Mouse (Mus musculus): ENCODE results near the gene Vps37b.

The Vps37b gene

GRCm38 (mm10) chr5:123974616-123975111 is 57.4 kb downstream of the Vps37b start:
- Histone ChIP-seq H3K36me3 (ENCODE audit: insufficient read depth, low read length) (no peaks in the 10 kb centered on the region), H3K4me1 (replicated peaks; ENCODE audit: low read depth, low read length) (peaks cover 66% of the 10 kb centered on the region), H3K27me3 (ENCODE audit: insufficient read depth, low read length) (peaks cover 31% of the 10 kb centered on the region), H3K9me3 (ENCODE audit: low read length) (no peaks in the 10 kb centered on the region), H3K4me3 (replicated peaks; ENCODE audit: low read length) (no peak overlapping the region; the same call in 1 of the 2 replicates)
- no peak for TF ChIP-seq NANOG (IDR thresholded peaks at IDR 0.05; ENCODE audit: borderline replicate concordance, low read length)
- TF ChIP-seq CTCF (conservative IDR thresholded peaks at IDR 0.05; ENCODE audit: low read length): no peak
- TF ChIP-seq POU5F1 (IDR thresholded peaks at IDR 0.05; ENCODE audit: borderline replicate concordance, low read length): no peak

- peaks cover 60% of the 10 kb centered on the region for H3K4me1 ChIP-seq (replicated peaks; ENCODE audit: low read depth, low read length)
- peak overlapping the region; percentile 87 for H3K4me3 ChIP-seq (replicated peaks; ENCODE audit: low read length)
- no peaks in the 10 kb centered on the region for H3K9me3 ChIP-seq (ENCODE audit: low read length)
- TF ChIP-seq CTCF (conservative IDR thresholded peaks at IDR 0.05; ENCODE audit: low read length) (no peak), NANOG (IDR thresholded peaks at IDR 0.05; ENCODE audit: borderline replicate concordance, low read length) (no peak), POU5F1 (IDR thresholded peaks at IDR 0.05; ENCODE audit: borderline replicate concordance, low read length) (no peak)
- H3K27me3 ChIP-seq (ENCODE audit: insufficient read depth, low read length): peaks cover 31% of the 10 kb centered on the region
- H3K36me3 ChIP-seq (ENCODE audit: insufficient read depth, low read length): no peaks in the 10 kb centered on the region
Measured at GRCm38 (mm10) chr5:123974179-123974485, 57.9 kb downstream of the Vps37b start.

- Histone ChIP-seq H3K36me3 (ENCODE audit: insufficient read depth, low read length) (no peaks in the 10 kb centered on the region), H3K9me3 (ENCODE audit: low read length) (no peaks in the 10 kb centered on the region), H3K4me1 (replicated peaks; ENCODE audit: low read depth, low read length) (peaks cover 59% of the 10 kb centered on the region), H3K4me3 (replicated peaks; ENCODE audit: low read length) (peak within 1 kb of the TSS; percentile 87), H3K27me3 (ENCODE audit: insufficient read depth, low read length) (peaks cover 31% of the 10 kb centered on the region)
- TF ChIP-seq POU5F1 (IDR thresholded peaks at IDR 0.05; ENCODE audit: borderline replicate concordance, low read length) (no peak), NANOG (IDR thresholded peaks at IDR 0.05; ENCODE audit: borderline replicate concordance, low read length) (no peak), CTCF (conservative IDR thresholded peaks at IDR 0.05; ENCODE audit: low read length) (no peak)
Measured at GRCm38 (mm10) chr5:123973299-123974178, 58.5 kb downstream of the Vps37b start, which contains the start of gene Hip1r. Hip1r (plus strand) TSS chr5:123973628.

- H3K27me3 ChIP-seq (ENCODE audit: insufficient read depth, low read length): peaks cover 31% of the 10 kb centered on the region
Measured at GRCm38 (mm10) chr5:123972453-123972852, 59.6 kb downstream of the Vps37b start.

GRCm38 (mm10) chr5:123970576-123970975 is 61.5 kb downstream of the Vps37b start:
- peaks cover 40% of the 10 kb centered on the region for H3K4me1 ChIP-seq (replicated peaks; ENCODE audit: low read depth, low read length)
- H3K9me3 ChIP-seq (ENCODE audit: low read length): no peaks in the 10 kb centered on the region
- no peaks in the 10 kb centered on the region for H3K36me3 ChIP-seq (ENCODE audit: insufficient read depth, low read length)
- H3K27me3 ChIP-seq (ENCODE audit: insufficient read depth, low read length): peaks cover 20% of the 10 kb centered on the region
- no peak overlapping the region for H3K4me3 ChIP-seq (replicated peaks; ENCODE audit: low read length)
- no peak for TF ChIP-seq NANOG (IDR thresholded peaks at IDR 0.05; ENCODE audit: borderline replicate concordance, low read length)
- no peak for TF ChIP-seq POU5F1 (IDR thresholded peaks at IDR 0.05; ENCODE audit: borderline replicate concordance, low read length)
- TF ChIP-seq CTCF (conservative IDR thresholded peaks at IDR 0.05; ENCODE audit: low read length): no peak

More at GRCm38 (mm10) chr5:123972453-123972852, 59.6 kb downstream of the Vps37b start:
- no peaks in the 10 kb centered on the region for H3K36me3 ChIP-seq (ENCODE audit: insufficient read depth, low read length)
- H3K9me3 ChIP-seq (ENCODE audit: low read length): no peaks in the 10 kb centered on the region
- H3K4me3 ChIP-seq (replicated peaks; ENCODE audit: low read length): no peak overlapping the region
- H3K4me1 ChIP-seq (replicated peaks; ENCODE audit: low read depth, low read length): peaks cover 57% of the 10 kb centered on the region
- TF ChIP-seq POU5F1 (IDR thresholded peaks at IDR 0.05; ENCODE audit: borderline replicate concordance, low read length) (no peak), NANOG (IDR thresholded peaks at IDR 0.05; ENCODE audit: borderline replicate concordance, low read length) (no peak), CTCF (conservative IDR thresholded peaks at IDR 0.05; ENCODE audit: low read length) (no peak)

- Histone ChIP-seq H3K4me3 (replicated peaks; ENCODE audit: low read length) (no peak overlapping the region), H3K27me3 (ENCODE audit: insufficient read depth, low read length) (peaks cover 9% of the 10 kb centered on the region), H3K36me3 (ENCODE audit: insufficient read depth, low read length) (no peaks in the 10 kb centered on the region), H3K9me3 (ENCODE audit: low read length) (no peaks in the 10 kb centered on the region), H3K4me1 (replicated peaks; ENCODE audit: low read depth, low read length) (peaks cover 29% of the 10 kb centered on the region)
- TF ChIP-seq NANOG (IDR thresholded peaks at IDR 0.05; ENCODE audit: borderline replicate concordance, low read length): no peak
- no peak for TF ChIP-seq CTCF (conservative IDR thresholded peaks at IDR 0.05; ENCODE audit: low read length)
- no peak for TF ChIP-seq POU5F1 (IDR thresholded peaks at IDR 0.05; ENCODE audit: borderline replicate concordance, low read length)
Measured at GRCm38 (mm10) chr5:123969216-123969615, 62.9 kb downstream of the Vps37b start.

GRCm38 (mm10) chr5:123968468-123968867 is 63.6 kb downstream of the Vps37b start:
- no peaks in the 10 kb centered on the region for H3K9me3 ChIP-seq (ENCODE audit: low read length)
- H3K36me3 ChIP-seq (ENCODE audit: insufficient read depth, low read length): no peaks in the 10 kb centered on the region
- no peak overlapping the region for H3K4me3 ChIP-seq (replicated peaks; ENCODE audit: low read length)
- H3K27me3 ChIP-seq (ENCODE audit: insufficient read depth, low read length): peaks cover 6% of the 10 kb centered on the region; the same call in 1 of the 2 replicates
- H3K4me1 ChIP-seq (replicated peaks; ENCODE audit: low read depth, low read length): peaks cover 29% of the 10 kb centered on the region
- no peak for TF ChIP-seq POU5F1 (IDR thresholded peaks at IDR 0.05; ENCODE audit: borderline replicate concordance, low read length)
- no peak for TF ChIP-seq NANOG (IDR thresholded peaks at IDR 0.05; ENCODE audit: borderline replicate concordance, low read length)
- no peak for TF ChIP-seq CTCF (conservative IDR thresholded peaks at IDR 0.05; ENCODE audit: low read length)

- Histone ChIP-seq H3K4me1 (replicated peaks; ENCODE audit: low read depth, low read length) (peaks cover 14% of the 10 kb centered on the region; the same call in 1 of the 2 replicates), H3K36me3 (ENCODE audit: insufficient read depth, low read length) (no peaks in the 10 kb centered on the region), H3K9me3 (ENCODE audit: low read length) (no peaks in the 10 kb centered on the region), H3K27me3 (ENCODE audit: insufficient read depth, low read length) (no peaks in the 10 kb centered on the region; the same call in 1 of the 2 replicates), H3K4me3 (replicated peaks; ENCODE audit: low read length) (no peak overlapping the region)
- TF ChIP-seq NANOG (IDR thresholded peaks at IDR 0.05; ENCODE audit: borderline replicate concordance, low read length): no peak
- TF ChIP-seq POU5F1 (IDR thresholded peaks at IDR 0.05; ENCODE audit: borderline replicate concordance, low read length): no peak
- no peak for TF ChIP-seq CTCF (conservative IDR thresholded peaks at IDR 0.05; ENCODE audit: low read length)
Measured at GRCm38 (mm10) chr5:123966759-123967158, 65.3 kb downstream of the Vps37b start.
